Mouse (Mus musculus) C2C12 (cell line): ENCODE results near the gene Crhr1.

Source experiments
- CEBPB ChIP-seq: IDR thresholded peaks from one replicate; pipeline ENCODE4 v1.6.1; 2011; ENCODE audit warnings: low read depth, mild to moderate bottlenecking, control low read depth, moderate library complexity
- CTCF ChIP-seq: IDR thresholded peaks from one replicate; pipeline ENCODE4 v1.5.1; 2011; ENCODE audit not compliant: control insufficient read depth, insufficient read depth, insufficient read length
- FOSL1 ChIP-seq: IDR thresholded peaks from one replicate; pipeline ENCODE4 v1.8.0; 2011; ENCODE audit warnings: mild to moderate bottlenecking, low read length; ENCODE audit not compliant: poor library complexity, insufficient read depth, severe bottlenecking
- MAX ChIP-seq: IDR thresholded peaks from one replicate; pipeline ENCODE4 v1.6.1; 2011; ENCODE audit warnings: mild to moderate bottlenecking, control low read depth
- MYOD1 ChIP-seq: IDR thresholded peaks from one replicate; pipeline ENCODE4 v1.6.1; 2011; ENCODE audit warnings: low read depth; ENCODE audit not compliant: control insufficient read depth, insufficient read length
- MYOG ChIP-seq: IDR thresholded peaks from one replicate; pipeline ENCODE4 v1.6.1; 2011; ENCODE audit not compliant: control insufficient read depth, insufficient read length; ENCODE audit errors: extremely low read depth
- USF1 ChIP-seq: IDR thresholded peaks from one replicate; pipeline ENCODE4 v1.6.1; 2011; ENCODE audit warnings: low read depth, mild to moderate bottlenecking, control low read depth, moderate library complexity

GRCm38 (mm10) chr11:104190008-104190407, 57.4 kb downstream of the Crhr1 start:
- TF ChIP-seq CTCF: no peak
- no peak for TF ChIP-seq MAX
- TF ChIP-seq USF1: no peak
- no peak for TF ChIP-seq CEBPB
- no peak for TF ChIP-seq MYOD1
- no peak for TF ChIP-seq FOSL1
- no peak for TF ChIP-seq MYOG
